Mouse (Mus musculus): ENCODE data around the gene Cstf1.

Cstf1 gene

GRCm38 (mm10) chr2:172370411-172371223, at the start of gene Cstf1, which contains the start of gene Aurka:
Gene Cstf1, plus strand, starts transcription at chr2:172370681.
Gene Aurka, minus strand, starts transcription at chr2:172370535.
- in situ Hi-C loops (cut with MboI, MseI), result no loop called here

GRCm38 (mm10) chr2:172320878-172321277, 49.6 kb upstream of the Cstf1 start:
- in situ Hi-C loops (cut with MboI, MseI), result loop anchor here (25.0 kb wide), 1 partner anchor 1916 kb away; no protein-coding TSS in a partner anchor

GRCm38 (mm10) chr2:172328248-172328647, 42.2 kb upstream of the Cstf1 start:
- in situ Hi-C loops (cut with MboI, MseI), result no loop called here

- in situ Hi-C loops (cut with MboI, MseI), result no loop called here
Observed at GRCm38 (mm10) chr2:172329179-172329578, 41.3 kb upstream of the Cstf1 start.

- in situ Hi-C loops (cut with MboI, MseI), result no loop called here
Observed at GRCm38 (mm10) chr2:172338206-172338942, 32.1 kb upstream of the Cstf1 start.

- in situ Hi-C loops (cut with MboI, MseI), result no loop called here
Observed at GRCm38 (mm10) chr2:172340936-172341335, 29.5 kb upstream of the Cstf1 start.

GRCm38 (mm10) chr2:172341606-172342005, 28.9 kb upstream of the Cstf1 start:
- in situ Hi-C loops (cut with MboI, MseI), result no loop called here

GRCm38 (mm10) chr2:172343751-172344150, 26.7 kb upstream of the Cstf1 start:
- in situ Hi-C loops (cut with MboI, MseI), result no loop called here

- in situ Hi-C loops (cut with MboI, MseI), result no loop called here
Observed at GRCm38 (mm10) chr2:172344669-172345068, 25.8 kb upstream of the Cstf1 start.

- in situ Hi-C loops (cut with MboI, MseI), result no loop called here
Observed at GRCm38 (mm10) chr2:172345258-172345738, 25.2 kb upstream of the Cstf1 start, which contains the start of gene Fam210b. Gene Fam210b, plus strand, starts transcription at chr2:172345565.

GRCm38 (mm10) chr2:172346034-172346929, 24.2 kb upstream of the Cstf1 start:
- in situ Hi-C loops (cut with MboI, MseI), result no loop called here

- in situ Hi-C loops (cut with MboI, MseI), result no loop called here
Observed at GRCm38 (mm10) chr2:172346933-172347611, 23.4 kb upstream of the Cstf1 start.

GRCm38 (mm10) chr2:172348297-172348950, 22.1 kb upstream of the Cstf1 start:
- in situ Hi-C loops (cut with MboI, MseI), result no loop called here

- in situ Hi-C loops (cut with MboI, MseI), result no loop called here
Observed at GRCm38 (mm10) chr2:172349776-172350175, 20.7 kb upstream of the Cstf1 start.

GRCm38 (mm10) chr2:172350773-172351172, 19.7 kb upstream of the Cstf1 start:
- in situ Hi-C loops (cut with MboI, MseI), result no loop called here

- in situ Hi-C loops (cut with MboI, MseI), result no loop called here
Observed at GRCm38 (mm10) chr2:172353218-172353617, 17.3 kb upstream of the Cstf1 start.

GRCm38 (mm10) chr2:172354761-172355160, 15.7 kb upstream of the Cstf1 start:
- in situ Hi-C loops (cut with MboI, MseI), result loop anchor here (5.0 kb wide), 1 partner anchor 478 kb away; no protein-coding TSS in a partner anchor

GRCm38 (mm10) chr2:172355833-172356232, 14.6 kb upstream of the Cstf1 start:
- in situ Hi-C loops (cut with MboI, MseI), result loop anchor here (5.0 kb wide), 1 partner anchor 476 kb away; no protein-coding TSS in a partner anchor

- in situ Hi-C loops (cut with MboI, MseI), result no loop called here
Observed at GRCm38 (mm10) chr2:172363176-172363575, 7.3 kb upstream of the Cstf1 start.

- in situ Hi-C loops (cut with MboI, MseI), result no loop called here
Observed at GRCm38 (mm10) chr2:172371258-172371657, 777 bp downstream of the Cstf1 start.

Data from T-helper 2 cell (primary cell).